Mouse (Mus musculus): ENCODE data around the gene Slc22a14.

GRCm38 (mm10) chr9:119313096-119313495 lies 52.3 kb downstream of the Slc22a14 start:
- TF ChIP-seq ZNF384 (IDR thresholded peaks at IDR 0.05; ENCODE audit: low read depth, low read length) = no peak
- no peak for TF ChIP-seq CHD2 (IDR thresholded peaks at IDR 0.05; ENCODE audit: low read depth, low read length)
